Mouse (Mus musculus): ENCODE measurements around the gene Oxsr1. TPM values are rescaled to one million over a fixed set of nuclear protein-coding genes. Genes with fewer than 3 reads are reported as not detected.
"Not testable (repeated sequence)": the region's sequence is repeated elsewhere in the genome, so short reads cannot be mapped to it uniquely, and the experiment has no call there.

Oxsr1 gene
- polyA plus RNA-seq, 1 experiment from 2014 or later = 18.9 TPM

DNA sequence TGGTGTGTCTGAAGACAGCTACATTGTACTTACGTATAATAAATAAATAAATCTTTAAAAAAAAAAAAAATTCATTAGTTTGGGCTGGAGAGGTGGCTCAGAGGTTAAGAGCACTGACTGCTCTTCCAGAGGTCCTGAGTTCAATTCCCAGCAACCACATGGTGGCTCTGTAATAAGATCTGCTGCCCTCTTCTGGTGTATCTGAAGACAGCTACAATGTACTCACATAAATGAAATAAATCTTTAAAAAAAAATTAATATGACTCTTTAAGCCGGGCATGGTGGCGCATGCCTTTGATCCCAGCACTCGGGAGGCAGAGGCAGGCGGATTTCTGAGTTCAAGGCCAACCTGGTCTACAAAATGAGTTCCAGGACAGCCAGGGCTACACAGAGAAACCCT lies 47.4 kb downstream of the Oxsr1 start:
- not testable (repeated sequence) for H3K27me3 ChIP-seq (ENCODE audit: control insufficient read depth, insufficient read depth, low read length); H3K27ac ChIP-seq (ENCODE audit: low read depth, low read length); H3K4me1 ChIP-seq (ENCODE audit: control insufficient read depth, insufficient read depth, low read length); H3K4me2 ChIP-seq (replicated peaks; ENCODE audit: low read depth, low read length); H3K9ac ChIP-seq (ENCODE audit: low read depth, low read length); H3K4me3 ChIP-seq (ENCODE audit: low read length); H3K36me3 ChIP-seq (ENCODE audit: control insufficient read depth, insufficient read depth, low read length); H3K9me3 ChIP-seq (ENCODE audit: control insufficient read depth, low read length); ATAC-seq (ENCODE audit: low FRiP score, low TSS enrichment)
- WGBS = 88% methylated on average over 5 of the region's 5 CpGs

DNA sequence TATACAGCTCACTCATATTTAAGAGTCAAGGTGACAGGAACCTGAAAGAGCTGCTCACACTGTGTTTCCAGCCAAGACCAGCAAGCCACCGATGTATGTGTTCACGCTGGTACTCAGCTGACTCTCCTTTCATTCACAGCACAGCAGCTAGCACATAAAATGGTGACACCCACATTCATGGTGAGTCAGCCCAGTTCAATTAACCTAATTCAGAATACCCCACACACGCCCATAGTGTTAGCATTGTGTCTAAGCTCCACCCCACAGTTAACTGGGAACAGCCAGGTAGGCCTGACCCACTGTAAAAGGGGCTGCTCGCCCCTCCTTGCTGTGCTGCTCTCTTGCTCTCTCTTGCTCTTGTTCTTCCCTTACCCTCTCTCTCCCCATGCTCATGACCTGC lies 50.7 kb downstream of the Oxsr1 start:
- no peak overlapping the region for H3K4me3 ChIP-seq (ENCODE audit: low read length)
- H3K27me3 ChIP-seq (ENCODE audit: control insufficient read depth, insufficient read depth, low read length) = no peaks in the 10 kb centered on the region
- no peak overlapping the region for H3K4me2 ChIP-seq (replicated peaks; ENCODE audit: low read depth, low read length)
- H3K9ac ChIP-seq (ENCODE audit: low read depth, low read length) = no peak overlapping the region
- 79% methylated on average over 4 of the region's 4 CpGs for WGBS
- no peaks in the 10 kb centered on the region for H3K9me3 ChIP-seq (ENCODE audit: control insufficient read depth, low read length)
- peaks cover 26% of the 10 kb centered on the region for H3K36me3 ChIP-seq (ENCODE audit: control insufficient read depth, insufficient read depth, low read length)
- H3K27ac ChIP-seq (ENCODE audit: low read depth, low read length) = no peak overlapping the region
- ATAC-seq (ENCODE audit: low FRiP score, low TSS enrichment) = no peak
- H3K4me1 ChIP-seq (ENCODE audit: control insufficient read depth, insufficient read depth, low read length) = no peaks in the 10 kb centered on the region

GRCm38 (mm10) chr9:119268588-119269145 lies 53.6 kb downstream of the Oxsr1 start:
- Histone ChIP-seq H3K27me3 (ENCODE audit: control insufficient read depth, insufficient read depth, low read length) (no peaks in the 10 kb centered on the region), H3K9me3 (ENCODE audit: control insufficient read depth, low read length) (no peaks in the 10 kb centered on the region), H3K9ac (ENCODE audit: low read depth, low read length) (no peak overlapping the region), H3K27ac (ENCODE audit: low read depth, low read length) (no peak overlapping the region), H3K4me2 (replicated peaks; ENCODE audit: low read depth, low read length) (no peak overlapping the region), H3K4me3 (ENCODE audit: low read length) (no peak overlapping the region), H3K36me3 (ENCODE audit: control insufficient read depth, insufficient read depth, low read length) (peaks cover 43% of the 10 kb centered on the region), H3K4me1 (ENCODE audit: control insufficient read depth, insufficient read depth, low read length) (no peaks in the 10 kb centered on the region)
- no peak for ATAC-seq (ENCODE audit: low FRiP score, low TSS enrichment)
- 93% methylated on average over 11 of the region's 11 CpGs for WGBS

- H3K27me3 ChIP-seq (ENCODE audit: control insufficient read depth, insufficient read depth, low read length) = no peaks in the 10 kb centered on the region
- H3K36me3 ChIP-seq (ENCODE audit: control insufficient read depth, insufficient read depth, low read length) = peaks cover 43% of the 10 kb centered on the region
- no peak overlapping the region for H3K27ac ChIP-seq (ENCODE audit: low read depth, low read length)
- WGBS = 90% methylated on average over 6 of the region's 6 CpGs
- no peak overlapping the region for H3K4me3 ChIP-seq (ENCODE audit: low read length)
- H3K4me1 ChIP-seq (ENCODE audit: control insufficient read depth, insufficient read depth, low read length) = no peaks in the 10 kb centered on the region
- no peak overlapping the region for H3K9ac ChIP-seq (ENCODE audit: low read depth, low read length)
- H3K4me2 ChIP-seq (replicated peaks; ENCODE audit: low read depth, low read length) = no peak overlapping the region
- ATAC-seq (ENCODE audit: low FRiP score, low TSS enrichment) = no peak
- no peaks in the 10 kb centered on the region for H3K9me3 ChIP-seq (ENCODE audit: control insufficient read depth, low read length)
These were observed 54.1 kb downstream of the Oxsr1 start for GRCm38 (mm10) chr9:119268120-119268519.

DNA sequence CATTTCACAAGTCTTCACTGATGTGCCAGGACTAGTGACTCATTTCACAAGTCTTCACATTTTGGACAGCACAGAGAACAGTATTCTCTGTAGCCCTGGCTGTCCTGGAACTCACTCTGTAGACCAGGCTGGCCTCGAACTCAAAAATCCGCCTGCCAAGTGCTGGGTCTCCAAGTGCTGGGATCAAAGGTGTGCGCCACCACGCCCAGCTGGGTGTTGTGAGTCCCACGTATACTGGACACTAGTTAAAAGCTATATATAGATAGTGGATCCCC lies 56.2 kb downstream of the Oxsr1 start:
- not testable (repeated sequence) for ATAC-seq (ENCODE audit: low FRiP score, low TSS enrichment); H3K4me3 ChIP-seq (ENCODE audit: low read length); H3K27me3 ChIP-seq (ENCODE audit: control insufficient read depth, insufficient read depth, low read length); H3K4me1 ChIP-seq (ENCODE audit: control insufficient read depth, insufficient read depth, low read length); H3K9ac ChIP-seq (ENCODE audit: low read depth, low read length); H3K9me3 ChIP-seq (ENCODE audit: control insufficient read depth, low read length); H3K4me2 ChIP-seq (replicated peaks; ENCODE audit: low read depth, low read length); H3K27ac ChIP-seq (ENCODE audit: low read depth, low read length)
- peaks cover 39% of the 10 kb centered on the region for H3K36me3 ChIP-seq (ENCODE audit: control insufficient read depth, insufficient read depth, low read length)
- 96% methylated on average over 5 of the region's 5 CpGs for WGBS

DNA sequence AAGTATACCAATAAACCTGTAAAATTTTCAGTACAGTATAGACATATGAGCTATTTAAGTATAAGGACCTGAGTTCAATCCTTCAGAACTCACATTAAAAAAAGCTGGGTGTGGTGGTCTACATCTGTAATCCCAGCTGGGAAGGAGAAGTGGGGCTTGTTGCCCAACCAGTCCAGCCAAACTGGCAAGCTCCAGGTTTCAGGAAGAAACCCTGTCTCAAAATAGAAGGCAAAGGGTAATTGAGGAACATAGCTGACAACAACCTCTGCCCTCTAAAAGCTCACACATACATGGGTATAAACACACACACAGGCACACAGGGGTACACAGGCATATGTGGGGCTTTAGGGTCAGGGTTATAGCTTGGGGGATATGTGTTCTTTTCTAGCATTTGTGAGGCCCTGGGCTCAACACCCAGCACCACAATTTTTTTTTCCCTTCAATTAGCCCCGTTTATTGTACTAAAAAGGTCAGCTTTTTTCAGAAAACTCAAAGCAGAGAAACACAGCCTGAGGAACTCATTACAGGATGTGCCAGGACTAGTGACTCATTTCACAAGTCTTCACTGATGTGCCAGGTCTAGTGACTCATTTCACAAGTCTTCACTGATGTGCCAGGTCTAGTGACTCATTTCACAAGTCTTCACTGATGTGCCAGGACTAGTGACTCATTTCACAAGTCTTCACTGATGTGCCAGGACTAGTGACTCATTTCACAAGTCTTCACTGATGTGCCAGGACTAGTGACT lies 56.7 kb downstream of the Oxsr1 start:
- H3K9me3 ChIP-seq (ENCODE audit: control insufficient read depth, low read length); H3K4me3 ChIP-seq (ENCODE audit: low read length); H3K27ac ChIP-seq (ENCODE audit: low read depth, low read length); H3K4me1 ChIP-seq (ENCODE audit: control insufficient read depth, insufficient read depth, low read length); ATAC-seq (ENCODE audit: low FRiP score, low TSS enrichment); H3K27me3 ChIP-seq (ENCODE audit: control insufficient read depth, insufficient read depth, low read length); H3K4me2 ChIP-seq (replicated peaks; ENCODE audit: low read depth, low read length); H3K9ac ChIP-seq (ENCODE audit: low read depth, low read length): not testable (repeated sequence)
- peaks cover 39% of the 10 kb centered on the region for H3K36me3 ChIP-seq (ENCODE audit: control insufficient read depth, insufficient read depth, low read length)
- WGBS = 86% methylated on average over 1 of the region's 1 CpGs

- WGBS = 87% methylated on average over 4 of the region's 4 CpGs
- Histone ChIP-seq H3K27me3 (ENCODE audit: control insufficient read depth, insufficient read depth, low read length) (no peaks in the 10 kb centered on the region), H3K4me2 (replicated peaks; ENCODE audit: low read depth, low read length) (no peak overlapping the region), H3K27ac (ENCODE audit: low read depth, low read length) (no peak overlapping the region), H3K4me3 (ENCODE audit: low read length) (no peak overlapping the region), H3K36me3 (ENCODE audit: control insufficient read depth, insufficient read depth, low read length) (peaks cover 42% of the 10 kb centered on the region), H3K4me1 (ENCODE audit: control insufficient read depth, insufficient read depth, low read length) (no peaks in the 10 kb centered on the region), H3K9ac (ENCODE audit: low read depth, low read length) (no peak overlapping the region), H3K9me3 (ENCODE audit: control insufficient read depth, low read length) (no peaks in the 10 kb centered on the region)
- no peak for ATAC-seq (ENCODE audit: low FRiP score, low TSS enrichment)
These were observed 59.2 kb downstream of the Oxsr1 start for GRCm38 (mm10) chr9:119263067-119263466.

GRCm38 (mm10) chr9:119260825-119261224 lies 61.4 kb downstream of the Oxsr1 start:
- H3K9ac ChIP-seq (ENCODE audit: low read depth, low read length) = no peak overlapping the region
- H3K9me3 ChIP-seq (ENCODE audit: control insufficient read depth, low read length) = no peaks in the 10 kb centered on the region
- no peak overlapping the region for H3K4me3 ChIP-seq (ENCODE audit: low read length)
- H3K4me1 ChIP-seq (ENCODE audit: control insufficient read depth, insufficient read depth, low read length) = no peaks in the 10 kb centered on the region
- no peaks in the 10 kb centered on the region for H3K27me3 ChIP-seq (ENCODE audit: control insufficient read depth, insufficient read depth, low read length)
- ATAC-seq (ENCODE audit: low FRiP score, low TSS enrichment) = no peak
- H3K36me3 ChIP-seq (ENCODE audit: control insufficient read depth, insufficient read depth, low read length) = peaks cover 36% of the 10 kb centered on the region
- H3K4me2 ChIP-seq (replicated peaks; ENCODE audit: low read depth, low read length) = no peak overlapping the region
- 96% methylated on average over 2 of the region's 2 CpGs for whole genome bisulfite sequencing
- no peak overlapping the region for H3K27ac ChIP-seq (ENCODE audit: low read depth, low read length)

- H3K36me3 ChIP-seq (ENCODE audit: control insufficient read depth, insufficient read depth, low read length) = peaks cover 35% of the 10 kb centered on the region
- no peak overlapping the region for H3K4me3 ChIP-seq (ENCODE audit: low read length)
- no peak overlapping the region for H3K4me2 ChIP-seq (replicated peaks; ENCODE audit: low read depth, low read length)
- no peak for ATAC-seq (ENCODE audit: low FRiP score, low TSS enrichment)
- no peaks in the 10 kb centered on the region for H3K27me3 ChIP-seq (ENCODE audit: control insufficient read depth, insufficient read depth, low read length)
- H3K9ac ChIP-seq (ENCODE audit: low read depth, low read length) = no peak overlapping the region
- H3K27ac ChIP-seq (ENCODE audit: low read depth, low read length) = no peak overlapping the region
- no peaks in the 10 kb centered on the region for H3K4me1 ChIP-seq (ENCODE audit: control insufficient read depth, insufficient read depth, low read length)
- no peaks in the 10 kb centered on the region for H3K9me3 ChIP-seq (ENCODE audit: control insufficient read depth, low read length)
- WGBS = 96% methylated on average over 2 of the region's 2 CpGs
These were observed 63.4 kb downstream of the Oxsr1 start for GRCm38 (mm10) chr9:119258785-119259184.

Data from kidney, embryonic 14.5 days (tissue).